Mouse (Mus musculus) MEL (cell line): ENCODE results near the gene Slc44a1. TPM values are rescaled to one million over a fixed set of nuclear protein-coding genes. Genes with fewer than 3 reads are reported as not detected.

Experiments used
- DNase-seq: peaks from one replicate; pipeline ENCODE4 v3.0.0; 2011; ENCODE audit warnings: low read depth, low spot score
- H3K27ac ChIP-seq: 2 replicates; pipeline ENCODE4 v1.5.1; 2012; ENCODE audit warnings: low read depth, mild to moderate bottlenecking, control low read depth, low read length, moderate library complexity; ENCODE audit not compliant: control insufficient read depth
- H3K27me3 ChIP-seq, 2 experiments: fragments of 150-350 bp in 1 of 2; sonication (generic) in 1 of 2; 2 replicates each; pipeline ENCODE4 v1.6.1; 2012; ENCODE audit warnings: low read length in 2 of 2, mild to moderate bottlenecking in 2 of 2, improper control_type of control experiment in 1 of 2, moderate library complexity in 1 of 2; ENCODE audit not compliant: insufficient read depth in 2 of 2, control insufficient read depth in 1 of 2
- H3K36me3 ChIP-seq, 2 experiments: 2 replicates each; pipeline ENCODE4 v1.6.1; 2012 to 2014; ENCODE audit warnings: low read length in 2 of 2, improper control_type of control experiment in 1 of 2, inconsistent platforms in 1 of 2, mild to moderate bottlenecking in 1 of 2; ENCODE audit not compliant: insufficient read depth in 2 of 2, control insufficient read depth in 1 of 2
- H3K4me1 ChIP-seq, 2 experiments: fragments of 150-350 bp in 1 of 2; sonication (generic) in 1 of 2; 2 replicates each; pipeline ENCODE4 v1.6.1; 2012; ENCODE audit warnings: low read length in 2 of 2, improper control_type of control experiment in 1 of 2, mild to moderate bottlenecking in 1 of 2; ENCODE audit not compliant: insufficient read depth in 2 of 2, control insufficient read depth in 1 of 2
- H3K4me3 ChIP-seq, 2 experiments: fragments of 150-350 bp in 1 of 2; sonication (generic) in 1 of 2; 2 replicates each; pipeline ENCODE4 v1.5.1; 2012; ENCODE audit warnings: low read depth in 2 of 2, low read length in 2 of 2, mild to moderate bottlenecking in 2 of 2, moderate library complexity in 2 of 2, control low read depth in 1 of 2, improper control_type of control experiment in 1 of 2; ENCODE audit not compliant: control insufficient read depth in 1 of 2, insufficient read depth in 1 of 2
- H3K79me2 ChIP-seq: 2 replicates; pipeline ENCODE4 v1.6.1; 2012; ENCODE audit warnings: mild to moderate bottlenecking, low read length, moderate library complexity; ENCODE audit not compliant: control insufficient read depth, poor library complexity, insufficient read depth
- H3K9ac ChIP-seq: 2 replicates; pipeline ENCODE4 v1.6.1; 2012; ENCODE audit warnings: low read depth, mild to moderate bottlenecking, control low read depth, low read length, moderate library complexity; ENCODE audit not compliant: control insufficient read depth, poor library complexity, severe bottlenecking
- H3K9me3 ChIP-seq: fragments of 150-350 bp; sonication (generic); replicated peaks from 2 replicates; pipeline ENCODE4 v1.6.1; 2012; ENCODE audit warnings: mild to moderate bottlenecking, low read length, improper control_type of control experiment, moderate library complexity; ENCODE audit not compliant: insufficient read depth
- BHLHE40 ChIP-seq: IDR thresholded peaks from 2 replicates; pipeline ENCODE4 v1.6.1; 2012; ENCODE audit warnings: low read depth, mild to moderate bottlenecking, inconsistent platforms, low read length, improper control_type of control experiment, borderline replicate concordance
- CHD1 ChIP-seq: IDR thresholded peaks from 2 replicates; pipeline ENCODE4 v1.6.1; 2012; ENCODE audit warnings: low read depth, mild to moderate bottlenecking, inconsistent platforms, low read length, improper control_type of control experiment
- ELF1 ChIP-seq: IDR thresholded peaks from 2 replicates; pipeline ENCODE4 v1.6.1; 2014; ENCODE audit warnings: low read depth, mild to moderate bottlenecking, inconsistent platforms, low read length, improper control_type of control experiment, moderate library complexity
- EP300 ChIP-seq, 2 experiments: IDR thresholded peaks; 2 replicates each; pipeline ENCODE4 v1.6.1; 2011; ENCODE audit warnings: improper control_type of control experiment in 2 of 2, low read length in 2 of 2, low read depth in 1 of 2, mild to moderate bottlenecking in 1 of 2
- ETS1 ChIP-seq: IDR thresholded peaks from 2 replicates; pipeline ENCODE4 v1.6.1; 2012; ENCODE audit warnings: low read depth, mild to moderate bottlenecking, inconsistent platforms, low read length, improper control_type of control experiment, moderate library complexity
- GABPA ChIP-seq: IDR thresholded peaks from 2 replicates; pipeline ENCODE4 v1.6.1; 2012; ENCODE audit warnings: low read depth, mild to moderate bottlenecking, inconsistent platforms, low read length, improper control_type of control experiment, moderate library complexity
- GATA1 ChIP-seq: IDR thresholded peaks from 2 replicates; pipeline ENCODE4 v1.6.1; 2011; ENCODE audit warnings: low read depth, low read length, improper control_type of control experiment
- HCFC1 ChIP-seq: IDR thresholded peaks from 2 replicates; pipeline ENCODE4 v1.6.1; 2012; ENCODE audit warnings: low read depth, mild to moderate bottlenecking, inconsistent platforms, low read length, improper control_type of control experiment, moderate library complexity
- JUND ChIP-seq: IDR thresholded peaks from 2 replicates; pipeline ENCODE4 v1.6.1; 2011; ENCODE audit warnings: low read depth, mild to moderate bottlenecking, improper control_type of control experiment, low read length
- KAT2A ChIP-seq: conservative IDR thresholded peaks from 2 replicates; pipeline ENCODE4 v1.6.1; 2012; ENCODE audit warnings: low read depth, low read length, improper control_type of control experiment, inconsistent platforms
- MAFK ChIP-seq: IDR thresholded peaks from 2 replicates; pipeline ENCODE4 v1.6.1; 2011; ENCODE audit warnings: low read depth, mild to moderate bottlenecking, low read length, improper control_type of control experiment, borderline replicate concordance
- MAX ChIP-seq: IDR thresholded peaks from 2 replicates; pipeline ENCODE4 v1.6.1; 2011; ENCODE audit warnings: low read length, improper control_type of control experiment
- MEF2A ChIP-seq: IDR thresholded peaks from 2 replicates; pipeline ENCODE4 v1.6.1; 2014; ENCODE audit warnings: low read depth, mild to moderate bottlenecking, inconsistent platforms, low read length, improper control_type of control experiment; ENCODE audit not compliant: poor library complexity, insufficient replicate concordance, severe bottlenecking; ENCODE audit errors: extremely low read depth
- MXI1 ChIP-seq: IDR thresholded peaks from 2 replicates; pipeline ENCODE4 v1.6.1; 2011; ENCODE audit warnings: mild to moderate bottlenecking, low read depth, low read length, improper control_type of control experiment
- MYC ChIP-seq: IDR thresholded peaks from 2 replicates; pipeline ENCODE4 v1.6.1; 2011; ENCODE audit warnings: low read depth, mild to moderate bottlenecking, low read length, improper control_type of control experiment, moderate library complexity
- NELFE ChIP-seq: IDR thresholded peaks from 2 replicates; pipeline ENCODE4 v1.6.1; 2011; ENCODE audit warnings: low read depth, low read length, improper control_type of control experiment
- NRF1 ChIP-seq: IDR thresholded peaks from 2 replicates; pipeline ENCODE4 v1.6.1; 2014; ENCODE audit warnings: low read depth, mild to moderate bottlenecking, inconsistent platforms, low read length, improper control_type of control experiment, moderate library complexity; ENCODE audit not compliant: poor library complexity, insufficient read depth, severe bottlenecking
- POLR2A ChIP-seq, 2 experiments: IDR thresholded peaks; 2 replicates each; pipeline ENCODE4 v1.6.1; 2011 to 2012; ENCODE audit warnings: low read length in 2 of 2, mild to moderate bottlenecking in 2 of 2, control low read depth in 1 of 2, improper control_type of control experiment in 1 of 2, low read depth in 1 of 2, moderate library complexity in 1 of 2; ENCODE audit not compliant: control insufficient read depth in 1 of 2, insufficient read depth in 1 of 2, poor library complexity in 1 of 2
- POLR2AphosphoS2 ChIP-seq: IDR thresholded peaks from 2 replicates; pipeline ENCODE4 v1.6.1; 2011; ENCODE audit warnings: low read length, improper control_type of control experiment
- POLR2AphosphoS5 ChIP-seq: IDR thresholded peaks from 2 replicates; pipeline ENCODE4 v1.6.1; 2012; ENCODE audit warnings: low read depth, borderline replicate concordance, mild to moderate bottlenecking, inconsistent platforms, low read length, moderate library complexity, mixed read lengths
- RAD21 ChIP-seq: IDR thresholded peaks from 2 replicates; pipeline ENCODE4 v1.6.1; 2011; ENCODE audit warnings: mild to moderate bottlenecking, low read depth, low read length, improper control_type of control experiment
- RCOR1 ChIP-seq: IDR thresholded peaks from 2 replicates; pipeline ENCODE4 v1.6.1; 2012; ENCODE audit warnings: low read depth, mild to moderate bottlenecking, inconsistent platforms, low read length, improper control_type of control experiment
- SMC3 ChIP-seq: IDR thresholded peaks from 2 replicates; pipeline ENCODE4 v1.6.1; 2011; ENCODE audit warnings: low read depth, low read length, improper control_type of control experiment
- TAL1 ChIP-seq: IDR thresholded peaks from 2 replicates; pipeline ENCODE4 v1.6.1; 2012; ENCODE audit warnings: mild to moderate bottlenecking, inconsistent platforms, low read length, moderate library complexity, mixed read lengths
- TCF12 ChIP-seq: IDR thresholded peaks from 2 replicates; pipeline ENCODE4 v1.6.1; 2014; ENCODE audit warnings: low read depth, mild to moderate bottlenecking, inconsistent platforms, low read length, improper control_type of control experiment, moderate library complexity
- UBTF ChIP-seq: IDR thresholded peaks from 2 replicates; pipeline ENCODE4 v1.6.1; 2012; ENCODE audit warnings: low read depth, mild to moderate bottlenecking, inconsistent platforms, low read length, improper control_type of control experiment, moderate library complexity, borderline replicate concordance; ENCODE audit not compliant: insufficient read depth
- USF1 ChIP-seq: IDR thresholded peaks from 2 replicates; pipeline ENCODE4 v1.6.1; 2014; ENCODE audit warnings: low read depth, mild to moderate bottlenecking, inconsistent platforms, low read length, improper control_type of control experiment, moderate library complexity
- USF2 ChIP-seq, 2 experiments: IDR thresholded peaks; 2 replicates each; pipeline ENCODE4 v1.6.1; 2011 to 2012; ENCODE audit warnings: improper control_type of control experiment in 2 of 2, low read length in 2 of 2, borderline replicate concordance in 1 of 2, inconsistent platforms in 1 of 2, low read depth in 1 of 2, mild to moderate bottlenecking in 1 of 2; ENCODE audit not compliant: insufficient read depth in 1 of 2
- ZC3H11A ChIP-seq: IDR thresholded peaks from 2 replicates; pipeline ENCODE4 v1.6.1; 2012; ENCODE audit warnings: low read depth, mild to moderate bottlenecking, inconsistent platforms, low read length, improper control_type of control experiment
- ZKSCAN1 ChIP-seq: IDR thresholded peaks from 2 replicates; pipeline ENCODE4 v1.6.1; 2012; ENCODE audit warnings: low read depth, mild to moderate bottlenecking, inconsistent platforms, low read length, improper control_type of control experiment, moderate library complexity
- ZMIZ1 ChIP-seq: IDR thresholded peaks from 2 replicates; pipeline ENCODE4 v1.6.1; 2012; ENCODE audit warnings: low read depth, mild to moderate bottlenecking, inconsistent platforms, low read length, improper control_type of control experiment, moderate library complexity
- ZNF384 ChIP-seq: IDR thresholded peaks from 2 replicates; pipeline ENCODE4 v1.6.1; 2012; ENCODE audit warnings: low read depth, mild to moderate bottlenecking, inconsistent platforms, low read length, improper control_type of control experiment
- polyA plus RNA-seq, 2 experiments: library from polyadenylated mRNA; stranded (reverse) in 1 of 2; unstranded in 1 of 2; fragments of >175 nt in 1 of 2; fragments of >200 nt in 1 of 2; gene quantifications; 2 replicates each; pipeline versions ENCODE4 v1.2.1 to v1.2.4; 2012; ENCODE audit warnings: low replicate concordance in 2 of 2, low read depth in 1 of 2; ENCODE audit not compliant: insufficient read length in 2 of 2, insufficient read depth in 1 of 2, missing spikeins in 1 of 2
- total RNA-seq: library from RNA; depleted of rRNA; stranded (reverse); fragments of 300-350 nt; gene quantifications from 2 replicates; pipeline ENCODE4 v1.2.3, GENCODE M21; 2012

Gene Slc44a1
- total and polyA plus RNA-seq, 3 experiments = 9.6 to 10.6 TPM; not detected in 1

GRCm38 (mm10) chr4:53456570-53456969 is 16.4 kb downstream of the Slc44a1 start:
- Histone ChIP-seq H3K4me3 (peak overlapping the region in 1 of 2 experiments; percentile 24; a peak in 1 of 4 replicates), H3K9me3 (no peaks in the 10 kb centered on the region), H3K36me3 (peaks cover 0 to 2% of the 10 kb centered on the region in 2 experiments; a peak in 1 of 4 replicates), H3K27ac (peak overlapping the region; percentile 2; the same call in 1 of the 2 replicates), H3K27me3 (no peaks in the 10 kb centered on the region), H3K79me2 (no peaks in the 10 kb centered on the region), H3K4me1 (peaks cover 8 to 10% of the 10 kb centered on the region in 2 experiments), H3K9ac (no peak overlapping the region)
- TF ChIP-seq SMC3 (no peak), KAT2A (no peak), TAL1 (0 out of 2 replicates have a peak, but pooled peaks have one; percentile 24), BHLHE40 (no peak), EP300 (IDR thresholded peaks at IDR 0.05; ENCODE audit: low read depth in 1 of 2, low read length in 2 of 2) (peak; percentile 37 to 67), NELFE (no peak), GATA1 (peak; percentile 73), USF1 (no peak), USF2 (IDR thresholded peaks at IDR 0.05; ENCODE audit: borderline replicate concordance in 1 of 2, insufficient read depth in 1 of 2, low read depth in 1 of 2, low read length in 2 of 2) (no peak), RCOR1 (0 out of 2 replicates have a peak, but pooled peaks have one; percentile 39), MAX (no peak), TCF12 (no peak), MYC (0 out of 2 replicates have a peak, but pooled peaks have one; percentile 25), HCFC1 (no peak), ELF1 (no peak), MXI1 (no peak), CHD1 (no peak), ETS1 (peak; percentile 83), ZKSCAN1 (no peak), ZNF384 (peak; percentile 97), POLR2A (IDR thresholded peaks at IDR 0.05; ENCODE audit: control insufficient read depth in 1 of 2, insufficient read depth in 1 of 2, low read depth in 1 of 2, low read length in 2 of 2, poor library complexity in 1 of 2) (no peak), MEF2A (no peak), GABPA (no peak), UBTF (no peak), JUND (no peak), ZMIZ1 (no peak), POLR2AphosphoS2 (no peak), ZC3H11A (no peak), NRF1 (no peak), RAD21 (no peak), MAFK (no peak), POLR2AphosphoS5 (no peak)
- peak; percentile 67 for DNase-seq
